Mouse (Mus musculus) right cerebral cortex, adult 2 months (tissue): Measurements from ENCODE around the gene Tbck.

Source experiments
- DNase-seq, 2 experiments: peaks; one replicate each; pipeline ENCODE4 v3.0.0; 2021 to 2022; ENCODE audit warnings: low spot score in 2 of 2

The Tbck gene

DNA sequence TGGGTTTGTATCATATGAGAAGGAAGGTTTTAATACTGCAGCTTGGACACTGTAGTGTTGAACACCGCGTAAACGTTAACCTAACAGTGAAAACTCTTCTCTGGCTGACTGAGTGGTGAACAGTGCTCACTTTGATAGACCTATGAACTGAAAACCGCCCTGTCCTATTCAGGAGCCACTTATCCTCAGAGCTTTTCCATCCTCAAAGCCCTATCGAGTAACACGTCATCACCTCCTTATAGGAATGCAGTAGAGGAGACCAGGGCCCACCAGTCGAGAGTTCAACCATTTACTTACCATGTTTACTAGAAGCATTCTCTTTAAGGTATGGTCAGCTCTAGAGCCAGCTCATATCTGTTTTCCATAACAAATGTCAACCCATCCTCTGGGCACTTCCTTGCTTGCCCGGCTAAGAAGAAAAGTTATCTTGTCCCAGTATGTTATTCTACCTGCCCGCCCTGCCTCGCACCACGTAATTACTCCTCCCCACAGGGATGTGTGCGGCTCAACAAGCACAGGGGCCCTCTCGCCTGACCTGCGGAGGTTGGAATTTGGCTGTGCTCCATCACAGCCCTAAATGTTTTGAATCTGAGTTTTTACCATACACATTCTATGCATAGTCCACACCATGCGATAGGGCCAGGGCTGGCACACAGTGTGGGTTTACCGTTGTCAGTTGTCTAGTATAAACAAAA is 147.4 kb downstream of the Tbck start:
- DNase-seq = no peak

DNA sequence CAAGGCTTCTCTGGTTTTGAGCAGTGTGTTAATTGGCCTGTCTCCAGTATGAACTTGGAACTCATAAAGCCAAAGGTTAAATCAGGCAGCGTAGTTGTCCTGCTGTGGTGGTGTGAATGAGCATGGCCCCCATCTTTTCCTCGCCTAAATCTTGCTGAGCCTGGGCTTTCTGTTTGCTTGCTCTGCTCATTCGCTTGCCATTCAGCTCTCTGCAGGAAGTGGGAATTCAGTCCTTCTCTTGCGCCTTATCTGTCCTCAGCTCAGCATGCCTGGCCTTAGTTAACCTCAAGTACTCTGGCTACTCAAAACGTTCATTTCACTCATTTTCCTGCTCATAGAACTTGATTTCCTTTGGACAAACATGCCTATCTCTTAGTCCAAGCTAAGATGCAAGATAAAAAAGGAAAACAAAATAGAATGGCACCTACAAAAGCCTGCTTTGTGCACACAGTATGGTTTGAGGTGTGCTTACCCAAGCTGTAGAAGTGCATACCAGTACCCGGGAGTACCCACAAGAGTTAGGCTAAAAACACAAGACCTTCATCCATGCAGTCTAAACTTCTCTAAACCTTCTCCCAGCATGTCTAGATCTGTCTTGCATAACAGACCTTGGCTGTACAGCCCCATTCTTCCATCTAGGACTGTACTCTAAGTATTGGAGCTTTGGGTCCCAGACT is 151.3 kb downstream of the Tbck start:
- DNase-seq = no peak

DNA sequence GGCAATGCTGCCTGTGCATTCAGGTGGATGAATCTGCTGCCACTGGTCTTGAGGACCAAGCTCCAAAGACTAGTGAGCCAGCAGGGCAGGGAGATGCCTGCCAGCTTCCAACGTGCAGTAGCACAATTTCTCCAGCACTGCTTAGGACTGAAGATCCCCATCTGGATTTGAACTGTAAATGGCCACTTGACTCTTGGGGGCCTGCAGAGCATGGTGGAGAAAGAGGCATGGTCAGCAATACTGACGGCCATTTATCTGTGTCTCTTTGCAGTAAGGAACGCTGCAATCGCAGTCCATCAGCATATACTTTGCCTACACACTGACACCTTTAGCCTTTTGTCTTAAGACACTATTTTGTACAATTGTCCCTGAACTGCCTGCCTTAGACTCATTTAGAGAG is 153.2 kb downstream of the Tbck start:
- no peak for DNase-seq

DNA sequence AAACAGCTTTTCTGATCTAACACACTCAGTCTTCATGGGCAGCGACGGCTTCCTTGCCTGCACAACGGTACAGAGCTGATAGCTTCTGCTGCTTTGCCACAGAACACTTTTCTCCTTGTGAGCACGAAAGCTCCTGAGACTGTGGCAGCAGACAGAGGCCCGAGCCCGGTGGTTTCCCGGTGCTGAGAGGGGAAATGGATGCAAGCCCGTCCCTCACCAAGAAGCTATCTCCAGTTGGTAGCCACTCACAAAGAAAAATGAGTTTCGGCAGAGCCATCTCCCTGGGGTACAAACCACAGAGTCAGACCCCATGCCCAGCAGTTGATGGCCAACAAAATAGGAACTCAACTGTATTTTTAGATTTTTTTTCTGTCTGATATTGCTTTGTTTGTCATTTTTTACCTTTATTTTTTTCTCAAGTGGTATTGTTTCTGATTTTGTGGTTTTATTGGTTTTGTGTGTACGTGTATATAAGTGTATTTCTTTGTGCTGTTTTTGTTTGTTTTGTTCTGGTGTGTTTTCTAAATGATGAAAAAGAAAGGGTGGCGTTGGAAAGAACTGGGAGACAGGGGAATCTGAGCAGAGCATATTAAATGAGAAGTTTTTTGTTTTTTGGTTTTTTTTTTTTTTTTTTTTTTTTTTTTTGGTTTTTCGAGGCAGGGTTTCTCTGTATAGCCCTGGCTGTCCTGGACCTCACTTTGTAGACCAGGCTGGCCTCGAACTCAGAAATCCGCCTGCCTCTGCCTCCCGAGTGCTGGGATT is 154.9 kb downstream of the Tbck start:
- no peak for DNase-seq

DNA sequence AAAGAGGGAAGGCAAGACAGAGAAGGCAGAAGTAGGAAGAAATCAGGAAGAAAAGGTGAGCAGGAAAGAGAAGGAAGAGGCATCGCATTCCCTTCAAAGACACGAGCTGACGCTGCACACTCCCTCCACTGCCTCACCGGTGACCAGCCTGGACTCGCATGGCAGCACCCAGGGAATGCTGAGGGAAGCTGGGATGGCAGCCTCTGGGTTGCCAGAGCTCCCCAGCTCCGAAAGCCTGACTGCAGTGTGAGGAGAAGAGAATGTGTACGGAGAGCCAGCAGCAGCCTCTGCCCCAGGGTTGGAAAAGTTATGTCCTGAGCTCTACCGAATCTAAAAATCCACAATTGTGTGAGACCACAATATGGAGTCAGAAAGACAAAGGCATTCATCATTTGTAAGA is 155.6 kb downstream of the Tbck start:
- no peak for DNase-seq

DNA sequence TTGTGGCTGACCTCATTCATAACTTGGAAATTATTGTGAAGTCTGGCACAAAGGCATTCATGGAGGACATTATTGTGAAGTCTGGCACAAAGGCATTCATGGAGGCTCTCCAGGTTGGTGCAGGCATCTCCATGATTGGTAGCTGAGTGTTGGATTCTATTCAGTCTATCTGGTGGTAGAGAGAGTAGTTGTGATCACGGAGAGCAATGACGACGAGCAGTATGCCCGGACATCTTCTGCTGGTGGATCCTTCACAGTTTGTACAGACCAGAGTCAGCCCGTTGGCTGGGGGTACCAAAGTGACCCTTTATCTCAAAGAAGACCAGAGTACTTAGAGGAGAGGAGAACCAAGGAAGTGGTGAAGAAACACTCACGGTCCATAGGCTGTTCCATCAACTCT is 158.7 kb downstream of the Tbck start:
- DNase-seq = no peak

DNA sequence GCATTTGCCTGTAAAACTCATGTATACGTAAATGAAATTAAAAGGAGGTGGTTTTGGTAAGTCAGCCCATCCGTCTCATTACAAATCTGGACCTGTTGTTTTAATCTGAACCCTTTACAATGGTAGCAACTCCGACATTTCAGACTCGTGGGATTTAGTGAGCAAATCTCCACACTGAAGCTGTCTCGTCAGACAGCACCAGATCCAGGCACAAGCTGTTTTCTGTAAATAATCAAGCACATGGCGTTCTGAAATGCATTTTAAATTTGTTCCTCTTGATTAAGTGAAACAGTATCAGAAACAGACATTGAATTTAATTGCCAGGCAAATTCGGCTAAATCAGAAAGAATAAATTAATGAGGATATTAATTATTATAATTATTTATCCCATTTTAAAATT is 165.7 kb downstream of the Tbck start:
- DNase-seq = no peak

DNA sequence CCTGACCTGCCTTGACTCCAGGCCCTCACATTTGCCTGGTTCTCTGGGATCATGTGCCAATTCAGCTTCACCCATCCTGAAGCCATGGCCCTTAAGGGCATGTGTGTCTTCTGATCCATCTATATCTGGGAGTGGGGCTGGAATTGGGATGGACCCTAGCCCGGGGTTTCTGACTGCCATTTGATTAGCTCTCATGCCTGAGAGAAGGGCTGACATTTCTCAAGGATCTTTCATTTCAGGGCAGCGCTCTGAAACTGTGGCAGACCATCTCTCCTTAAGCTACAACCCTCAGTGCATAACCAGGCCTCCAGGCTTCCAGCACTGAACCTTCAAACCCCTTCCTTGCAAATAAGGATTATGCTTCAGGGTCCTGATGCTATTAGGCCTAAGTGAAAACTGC is 166.5 kb downstream of the Tbck start:
- DNase-seq = no peak

DNA sequence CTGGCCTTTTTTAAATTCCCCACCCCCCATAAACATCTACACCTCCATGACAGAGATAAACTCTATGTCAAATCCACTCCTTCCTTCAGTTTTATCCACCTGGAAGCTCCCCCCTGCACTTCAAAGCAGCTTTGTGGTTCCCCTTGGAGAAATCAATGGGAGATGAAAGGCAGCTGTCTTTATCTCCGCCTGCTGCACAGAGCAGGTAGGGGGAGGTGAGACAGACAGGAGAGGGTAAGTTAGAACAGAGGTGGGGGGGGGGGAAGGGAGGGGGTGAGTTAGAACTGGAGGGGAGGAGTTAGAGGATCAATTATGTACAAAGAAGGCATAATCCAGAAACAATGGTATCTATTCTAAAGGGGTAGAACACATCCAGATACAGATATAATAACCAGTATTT is 167.5 kb downstream of the Tbck start:
- DNase-seq = no peak

DNA sequence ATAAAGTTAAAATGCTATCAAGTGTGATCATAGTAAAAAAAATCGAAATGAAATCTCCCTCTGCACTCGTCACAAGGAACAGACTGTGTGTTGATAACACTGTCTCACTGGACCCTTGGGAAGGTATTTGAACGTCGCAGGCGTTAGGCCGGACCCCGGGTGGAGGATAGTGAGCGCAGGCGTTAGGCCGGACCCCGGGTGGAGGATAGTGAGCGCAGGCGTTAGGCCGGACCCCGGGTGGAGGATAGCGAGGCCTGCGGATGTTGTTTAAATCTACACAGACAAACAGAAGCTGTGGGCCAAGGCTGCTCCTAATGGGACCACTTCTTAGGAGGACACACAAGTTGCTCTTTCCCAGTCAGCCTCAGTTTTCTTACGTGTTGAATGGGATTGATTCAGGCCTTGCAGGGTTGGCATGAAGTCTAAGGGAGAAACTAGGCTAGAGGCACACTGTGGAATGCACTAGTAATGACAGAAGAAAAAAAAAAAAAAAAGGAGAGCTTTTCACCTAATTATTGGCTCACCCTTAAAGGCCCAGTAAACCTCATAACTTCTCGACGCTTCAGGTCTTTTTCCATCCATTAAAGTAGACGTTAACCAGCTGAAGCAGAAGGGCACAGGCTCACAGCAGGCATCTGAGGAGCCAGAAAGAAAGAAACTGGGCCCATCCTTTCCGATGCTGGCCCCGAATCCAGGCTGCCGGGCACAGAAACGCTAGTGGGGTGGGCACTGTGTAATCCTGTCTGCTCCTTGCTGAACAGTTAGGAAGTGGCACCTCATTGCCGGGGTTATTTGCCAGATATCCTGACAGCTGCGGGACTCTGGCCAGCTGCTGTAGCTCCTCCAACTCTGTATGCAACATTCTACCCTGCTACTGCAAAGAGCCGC is 168.1 kb downstream of the Tbck start:
- DNase-seq = no peak

DNA sequence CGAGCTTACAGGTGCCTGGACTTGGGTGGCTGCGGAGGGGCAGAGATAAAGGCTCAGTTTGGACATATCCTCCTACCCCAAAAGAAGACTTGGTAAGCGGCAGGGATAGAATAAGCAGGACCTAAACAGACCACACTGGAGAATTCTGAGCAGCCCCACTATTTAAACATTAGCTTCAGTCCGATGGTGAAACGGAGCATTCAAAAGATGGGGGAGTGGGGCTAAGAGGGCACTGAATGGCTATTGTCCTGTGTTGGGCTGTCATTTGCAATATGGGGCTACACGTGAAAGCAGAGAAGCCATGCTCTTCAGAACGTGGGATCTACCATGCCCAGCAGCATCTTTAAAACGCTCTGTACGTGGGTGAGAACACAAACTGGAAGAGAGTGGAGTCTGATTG is 170.3 kb downstream of the Tbck start:
- DNase-seq = no peak

DNA sequence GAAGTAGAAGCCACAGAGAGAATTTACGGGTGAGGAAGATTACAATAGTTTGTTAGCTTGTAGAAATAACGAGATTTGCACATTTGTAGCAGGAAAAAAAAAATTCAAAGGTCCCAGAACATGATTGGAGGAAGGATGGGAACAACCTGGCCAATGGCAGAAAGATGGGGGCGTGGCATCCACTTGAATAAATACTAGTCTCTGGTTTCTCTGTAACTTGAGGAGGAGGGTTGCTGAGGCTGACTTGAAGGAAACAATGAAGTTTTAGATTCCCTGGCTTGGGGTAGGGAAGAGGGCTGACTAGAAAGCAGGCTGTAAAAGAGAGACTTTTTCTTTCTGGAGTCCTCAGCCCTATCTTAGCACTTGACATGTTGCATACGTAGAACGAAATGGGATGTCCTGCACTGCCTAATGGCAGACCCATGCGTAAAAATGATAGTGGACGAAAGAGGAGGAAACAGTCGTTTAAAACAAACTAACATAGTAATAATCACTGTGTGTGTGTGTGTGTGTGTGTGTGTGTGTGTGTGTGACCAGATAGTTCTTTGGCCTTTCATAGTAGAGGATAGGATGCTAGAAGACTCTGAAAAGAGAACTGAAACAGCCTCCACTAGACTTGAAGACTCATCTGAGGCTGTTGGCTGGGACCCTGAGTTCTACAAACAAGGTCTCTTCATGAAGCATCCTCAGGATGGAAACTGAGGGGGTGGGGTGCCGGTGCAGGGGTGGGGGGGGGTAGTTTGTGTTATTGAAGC is 171.7 kb downstream of the Tbck start:
- no peak for DNase-seq

DNA sequence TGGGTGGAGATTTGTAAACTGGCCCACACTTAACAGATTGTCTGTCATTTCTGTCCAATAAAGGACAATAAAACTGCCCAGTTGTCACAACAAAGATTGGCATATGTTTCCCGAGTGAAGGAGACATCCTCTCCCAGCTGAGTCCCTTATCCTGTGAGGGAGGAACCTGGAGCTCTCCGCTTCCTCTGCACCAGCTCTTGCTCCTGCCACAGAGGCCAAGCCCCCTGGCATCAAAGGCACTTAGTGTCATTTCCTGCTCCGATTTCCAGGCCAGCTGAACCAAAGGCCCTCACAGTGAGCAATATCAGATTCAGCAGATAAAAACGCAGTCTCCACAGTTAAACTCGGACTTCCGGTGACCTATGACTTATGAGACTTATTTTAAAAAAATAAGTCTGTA is 172.7 kb downstream of the Tbck start:
- DNase-seq = no peak

DNA sequence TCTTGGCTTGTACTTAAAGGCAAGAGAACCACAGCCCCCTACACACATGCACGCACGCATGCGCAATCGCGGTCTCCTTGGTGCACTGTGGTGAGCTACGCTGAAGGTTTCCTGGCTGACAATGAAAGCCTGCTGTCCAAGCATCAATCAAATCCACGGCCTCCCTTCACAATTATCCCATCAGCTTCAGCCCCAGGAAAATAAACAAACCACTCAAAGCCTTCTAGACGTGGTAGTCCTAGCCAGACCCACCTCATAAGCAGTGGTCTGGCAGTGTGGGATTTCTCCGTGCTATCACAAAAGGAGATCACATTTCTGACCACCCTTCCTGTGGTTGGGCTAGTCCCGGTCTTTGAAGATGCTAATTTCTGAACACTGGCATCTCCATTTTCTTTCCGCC is 174.9 kb downstream of the Tbck start:
- DNase-seq = no peak

DNA sequence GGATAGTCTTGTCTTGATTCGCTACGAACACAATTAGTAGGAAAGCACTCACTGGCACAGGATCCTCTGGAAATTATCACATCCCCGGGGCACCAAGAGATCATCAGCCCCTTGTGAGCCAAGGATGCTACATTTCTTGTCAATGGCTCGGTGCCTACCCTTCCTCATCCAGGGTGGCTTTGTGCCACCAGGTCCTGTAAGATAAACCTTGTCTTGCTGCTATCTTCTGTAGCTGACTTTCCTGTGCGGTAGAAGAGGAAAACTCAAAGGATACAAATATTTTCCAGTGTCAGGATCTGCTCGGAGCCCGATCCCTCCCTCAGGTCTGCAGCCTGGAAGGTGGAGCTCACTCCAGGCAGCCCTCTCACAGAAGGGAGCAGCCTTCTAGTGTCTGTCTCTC is 175.6 kb downstream of the Tbck start:
- DNase-seq = no peak

DNA sequence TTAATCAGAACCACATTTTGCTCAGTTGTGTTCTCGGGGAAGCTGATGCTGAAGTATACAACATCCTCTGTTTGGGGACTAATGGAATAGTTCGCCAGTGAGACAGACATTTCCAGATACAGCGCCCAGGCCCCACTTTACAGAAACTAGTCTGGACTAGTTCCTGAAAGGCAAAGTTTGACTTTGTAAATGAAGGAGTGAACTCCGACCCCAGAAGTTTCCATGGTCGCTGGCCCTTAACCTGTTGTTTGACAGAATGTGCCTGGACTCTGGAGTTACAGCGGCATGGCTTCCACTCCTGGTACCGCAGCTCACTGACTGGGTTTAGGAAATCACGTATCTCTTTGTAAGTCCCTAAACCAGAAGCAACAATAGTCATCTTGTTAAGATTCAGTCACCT is 176.9 kb downstream of the Tbck start:
- no peak for DNase-seq

DNA sequence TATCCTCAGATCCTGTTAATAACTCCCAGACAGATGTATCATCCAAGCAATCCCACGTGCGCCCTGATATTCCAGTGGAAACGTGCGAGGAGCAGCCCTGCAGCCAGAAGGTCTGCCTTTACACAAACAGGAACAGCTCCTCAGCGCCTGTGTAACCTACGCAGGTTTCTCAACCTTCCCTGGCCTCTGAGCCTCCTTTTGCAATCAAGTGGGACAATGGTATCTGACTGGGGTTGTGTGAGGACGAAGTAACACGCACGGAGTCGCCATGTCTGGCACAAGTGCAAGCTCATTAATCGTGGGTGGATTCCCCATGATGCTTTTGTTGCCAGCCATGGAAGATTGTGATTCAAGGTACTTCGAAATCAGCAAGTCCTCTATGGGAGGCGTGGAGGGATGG is 179.9 kb downstream of the Tbck start:
- no peak for DNase-seq

DNA sequence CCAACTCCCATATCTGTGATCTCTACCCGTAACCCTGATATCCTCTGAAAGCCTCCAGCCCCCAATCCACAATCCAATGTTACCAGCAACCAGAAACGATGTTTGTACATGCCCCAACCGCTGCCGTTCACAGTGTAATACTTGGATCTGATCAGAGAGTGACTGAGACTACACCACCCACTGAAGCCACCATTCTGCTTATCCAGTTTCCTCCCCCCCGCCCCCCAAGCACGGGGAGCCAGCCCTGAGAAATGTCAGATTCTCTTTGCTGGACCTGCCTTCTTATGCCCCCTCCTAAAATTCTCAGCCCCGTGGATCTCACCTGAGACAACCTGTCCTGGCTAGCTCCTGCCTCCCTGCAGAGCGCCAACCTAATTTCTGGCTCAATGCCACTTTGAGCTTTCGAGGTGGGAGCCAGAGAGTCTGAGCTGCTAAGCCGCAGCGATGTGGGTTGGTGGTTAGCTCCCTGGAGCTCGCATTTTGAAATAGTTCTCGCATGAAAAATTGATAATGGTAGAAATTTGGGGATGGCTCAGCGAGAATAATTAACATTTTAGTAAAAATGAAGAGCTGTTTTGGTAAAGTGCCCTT is 180.5 kb downstream of the Tbck start:
- no peak for DNase-seq

DNA sequence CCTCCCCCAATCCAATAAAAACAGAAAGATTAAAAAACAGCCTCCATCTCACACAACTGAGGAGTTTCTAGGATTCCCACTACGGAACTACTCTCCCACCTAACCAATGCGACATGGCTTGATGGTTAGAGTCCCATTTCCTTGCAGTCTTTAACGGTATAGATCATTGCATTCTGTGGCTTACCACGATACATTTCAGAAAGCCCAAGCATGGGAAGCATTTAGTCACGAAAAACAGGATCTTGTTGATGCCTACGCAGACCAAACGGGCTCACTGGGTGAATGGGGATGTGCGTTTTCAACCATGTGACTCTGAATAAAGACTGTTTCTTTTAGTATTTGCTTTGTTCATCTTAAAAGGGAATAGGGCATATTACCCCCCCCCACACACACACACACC is 181.0 kb downstream of the Tbck start:
- DNase-seq = no peak

DNA sequence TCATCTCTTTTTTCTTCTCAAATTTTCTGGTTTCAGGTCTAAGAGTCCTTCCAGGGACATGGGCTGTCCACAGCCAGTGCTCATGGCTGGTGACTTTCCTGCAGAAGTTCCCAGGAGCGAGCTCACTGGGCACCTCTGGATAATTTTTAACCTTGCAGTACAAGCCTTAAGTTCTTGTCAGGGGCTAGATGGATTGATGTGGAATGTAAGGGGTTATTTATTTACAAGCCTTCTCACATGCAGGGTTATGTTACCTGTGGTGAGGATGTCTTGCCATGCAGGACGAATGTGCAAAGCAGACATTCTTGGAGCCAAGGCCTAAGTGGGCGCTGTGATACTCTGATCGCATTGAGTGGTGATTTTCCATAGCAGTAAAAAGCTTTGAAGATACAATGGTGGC is 181.7 kb downstream of the Tbck start:
- DNase-seq = no peak

DNA sequence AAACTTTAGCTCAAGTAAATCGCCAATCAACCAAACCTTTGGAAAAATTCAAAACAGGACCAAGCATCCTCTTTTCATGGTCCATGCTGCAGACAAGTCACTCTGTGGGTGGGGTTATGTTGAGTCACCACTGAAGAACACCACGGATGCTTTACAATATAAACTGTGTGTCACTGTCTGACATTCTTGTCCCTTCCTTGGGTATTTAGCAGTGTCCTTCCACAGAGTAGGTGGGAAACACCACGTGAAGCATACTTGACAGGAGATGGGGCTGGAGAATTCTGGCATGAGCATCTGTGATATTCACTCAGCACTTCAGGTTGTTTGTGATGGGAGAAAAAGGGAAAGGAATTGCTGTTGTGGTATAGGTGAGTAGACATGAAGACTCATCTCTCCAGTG is 183.0 kb downstream of the Tbck start:
- no peak for DNase-seq
